Mouse (Mus musculus): ENCODE data around the gene Trim40. TPM values are rescaled to one million over a fixed set of nuclear protein-coding genes. Genes with fewer than 3 reads are reported as not detected.
A peak's percentile ranks its signal among the peaks of the same experiment; 100 is the strongest.
"Not testable (repeated sequence)": the region's sequence is repeated elsewhere in the genome, so short reads cannot be mapped to it uniquely, and the experiment has no call there.

The Trim40 gene
- total RNA-seq, 2 experiments from 2014 or later: not detected

DNA sequence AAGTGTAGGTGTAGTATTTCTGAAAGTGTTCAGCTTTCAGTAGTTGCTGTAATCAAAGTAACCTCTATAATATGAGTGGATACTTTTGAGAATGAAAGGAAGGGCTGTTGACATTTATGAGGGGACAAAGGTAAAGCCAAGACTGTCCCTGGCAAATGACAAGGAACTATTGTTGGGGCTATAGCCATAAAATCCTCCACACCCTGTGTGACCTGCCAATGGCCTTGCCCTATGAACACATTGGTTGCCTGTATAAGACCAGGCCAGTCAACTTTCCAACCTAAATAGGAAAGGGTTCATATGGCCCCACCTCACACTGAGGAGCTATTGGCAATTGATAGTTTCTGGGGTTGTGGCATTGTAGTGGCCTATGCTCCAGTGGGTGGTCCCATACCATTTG is 7.1 kb upstream of the Trim40 start:
- no peak for ATAC-seq (replicated peaks; ENCODE audit: low FRiP score, poor library complexity, severe bottlenecking)

DNA sequence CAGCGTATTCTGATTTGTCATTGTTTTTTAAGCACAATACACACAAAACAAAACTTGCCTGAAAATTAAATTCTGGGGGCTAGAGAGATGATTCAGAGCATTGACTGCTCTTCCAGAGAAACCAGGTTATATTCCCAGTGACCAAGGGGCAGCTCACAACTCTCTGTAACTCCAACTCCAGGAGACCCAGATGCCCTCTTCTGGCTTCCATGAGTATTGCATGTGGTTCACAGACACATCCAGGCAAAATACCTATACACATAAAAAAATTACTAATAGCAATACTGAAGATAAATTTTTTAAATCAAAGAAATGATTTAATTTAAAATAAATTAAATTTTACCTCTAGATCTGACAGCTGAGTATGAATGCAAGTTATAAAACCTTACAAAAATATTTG is 6.7 kb upstream of the Trim40 start:
- ATAC-seq (replicated peaks; ENCODE audit: low FRiP score, poor library complexity, severe bottlenecking): peak; percentile 74

DNA sequence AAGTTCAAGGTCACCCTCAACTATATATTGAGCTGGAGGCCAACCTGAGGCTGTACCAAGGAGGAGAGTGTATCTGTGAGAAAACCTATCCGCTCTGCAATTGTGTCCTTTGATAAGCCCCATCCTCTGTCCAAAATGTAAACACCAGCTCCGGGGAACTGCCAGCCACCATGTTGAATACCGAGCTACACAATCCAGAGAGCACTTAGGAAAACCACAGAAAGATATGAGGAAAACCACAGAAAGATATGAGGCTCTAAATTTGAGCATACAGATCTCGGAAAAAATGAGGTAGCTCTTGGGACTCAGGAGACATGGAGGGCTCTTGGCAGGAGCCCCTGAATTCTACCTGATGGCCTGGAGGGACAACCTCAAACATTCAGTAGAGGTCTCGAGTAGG is 3.5 kb upstream of the Trim40 start:
- ATAC-seq (replicated peaks; ENCODE audit: low FRiP score, poor library complexity, severe bottlenecking): no peak

GRCm38 (mm10) chr17:36892362-36892761 is 2.4 kb upstream of the Trim40 start:
- peak; percentile 82 for ATAC-seq (replicated peaks; ENCODE audit: low FRiP score, poor library complexity, severe bottlenecking)

GRCm38 (mm10) chr17:36891496-36891895 is 1.6 kb upstream of the Trim40 start:
- not testable (repeated sequence) for ATAC-seq (replicated peaks; ENCODE audit: low FRiP score, poor library complexity, severe bottlenecking)

DNA sequence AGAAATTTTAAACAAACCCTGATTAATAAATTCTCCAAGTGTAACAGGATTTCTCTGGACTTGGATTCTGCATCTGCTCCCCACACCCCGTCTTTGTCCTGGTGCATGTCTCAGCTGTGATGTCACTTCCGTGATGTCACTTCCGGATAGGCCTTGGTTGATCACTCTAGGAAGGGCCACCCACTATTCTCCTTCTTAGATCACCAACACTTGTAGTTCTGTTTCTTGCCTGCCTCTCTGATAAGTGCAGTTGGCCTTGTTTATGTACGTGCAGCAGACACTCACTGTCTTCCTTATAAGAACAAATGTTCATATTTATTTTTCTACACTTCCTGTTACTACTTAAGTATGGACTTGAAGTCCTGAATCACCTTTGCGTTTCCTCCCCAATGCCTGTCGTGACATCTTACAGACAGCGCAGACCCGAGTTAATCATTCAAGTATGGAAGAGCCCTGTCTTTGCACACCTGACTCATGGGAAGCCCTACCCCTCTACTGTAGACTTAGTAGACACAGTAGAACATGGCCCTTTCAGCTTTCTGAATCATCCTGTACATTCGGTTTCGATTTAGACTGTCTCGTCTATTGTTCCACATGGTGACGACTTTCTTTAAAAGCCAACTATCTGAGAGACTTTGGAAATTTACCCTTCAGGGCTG is 4.7 kb downstream of the Trim40 start:
- no peak for ATAC-seq (replicated peaks; ENCODE audit: low FRiP score, poor library complexity, severe bottlenecking)

- no peak for ATAC-seq (replicated peaks; ENCODE audit: low FRiP score, poor library complexity, severe bottlenecking)
Observed at GRCm38 (mm10) chr17:36883350-36883749, 6.6 kb downstream of the Trim40 start.

DNA sequence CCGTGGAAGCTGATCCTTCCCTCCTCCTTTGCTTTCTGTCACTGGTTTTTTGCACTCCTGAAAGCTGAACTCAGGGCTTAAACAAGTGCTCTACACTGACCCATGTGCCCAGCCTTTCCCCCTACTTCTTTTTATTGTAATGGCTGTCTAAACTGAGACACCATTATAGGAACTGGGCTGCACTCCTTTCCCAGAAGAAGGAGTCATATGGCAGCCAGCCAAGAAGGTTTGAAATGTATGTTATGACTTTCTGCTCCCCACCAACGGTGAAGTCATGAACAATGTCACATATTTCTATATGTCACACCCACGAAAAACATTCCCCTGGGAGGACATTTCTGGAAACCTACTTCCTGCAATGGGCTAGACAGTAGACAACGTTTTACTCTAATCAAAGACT is 15.3 kb downstream of the Trim40 start:
- no peak for ATAC-seq (replicated peaks; ENCODE audit: low FRiP score, poor library complexity, severe bottlenecking)

GRCm38 (mm10) chr17:36869955-36870810 is 19.7 kb downstream of the Trim40 start:
- peak; percentile 55 for ATAC-seq (replicated peaks; ENCODE audit: low FRiP score, poor library complexity, severe bottlenecking)

GRCm38 (mm10) chr17:36869284-36869954 is 20.5 kb downstream of the Trim40 start, which contains the start of gene Trim10:
Gene Trim10, plus strand, starts transcription at chr17:36869574.
- peak; percentile 83 for ATAC-seq (replicated peaks; ENCODE audit: low FRiP score, poor library complexity, severe bottlenecking)

DNA sequence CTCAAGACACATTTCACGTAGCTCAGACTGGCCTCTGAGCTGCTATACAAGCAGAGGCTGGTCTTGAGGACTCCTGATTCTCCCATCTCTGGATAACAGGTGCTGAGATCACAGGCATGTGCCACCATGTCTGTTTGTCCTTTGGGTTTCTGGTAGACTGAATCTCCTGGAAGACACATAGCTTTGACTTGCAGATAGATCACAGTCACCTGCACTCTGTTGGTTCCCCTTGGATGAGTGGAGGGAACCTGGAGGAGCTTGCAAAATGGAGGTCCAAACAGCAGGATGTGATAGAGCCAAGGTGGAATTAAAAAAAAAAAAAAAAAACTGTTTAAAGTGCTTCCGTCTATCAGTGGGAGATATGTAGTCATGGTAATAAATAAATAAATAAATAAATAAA is 21.1 kb downstream of the Trim40 start:
- no peak for ATAC-seq (replicated peaks; ENCODE audit: low FRiP score, poor library complexity, severe bottlenecking)

DNA sequence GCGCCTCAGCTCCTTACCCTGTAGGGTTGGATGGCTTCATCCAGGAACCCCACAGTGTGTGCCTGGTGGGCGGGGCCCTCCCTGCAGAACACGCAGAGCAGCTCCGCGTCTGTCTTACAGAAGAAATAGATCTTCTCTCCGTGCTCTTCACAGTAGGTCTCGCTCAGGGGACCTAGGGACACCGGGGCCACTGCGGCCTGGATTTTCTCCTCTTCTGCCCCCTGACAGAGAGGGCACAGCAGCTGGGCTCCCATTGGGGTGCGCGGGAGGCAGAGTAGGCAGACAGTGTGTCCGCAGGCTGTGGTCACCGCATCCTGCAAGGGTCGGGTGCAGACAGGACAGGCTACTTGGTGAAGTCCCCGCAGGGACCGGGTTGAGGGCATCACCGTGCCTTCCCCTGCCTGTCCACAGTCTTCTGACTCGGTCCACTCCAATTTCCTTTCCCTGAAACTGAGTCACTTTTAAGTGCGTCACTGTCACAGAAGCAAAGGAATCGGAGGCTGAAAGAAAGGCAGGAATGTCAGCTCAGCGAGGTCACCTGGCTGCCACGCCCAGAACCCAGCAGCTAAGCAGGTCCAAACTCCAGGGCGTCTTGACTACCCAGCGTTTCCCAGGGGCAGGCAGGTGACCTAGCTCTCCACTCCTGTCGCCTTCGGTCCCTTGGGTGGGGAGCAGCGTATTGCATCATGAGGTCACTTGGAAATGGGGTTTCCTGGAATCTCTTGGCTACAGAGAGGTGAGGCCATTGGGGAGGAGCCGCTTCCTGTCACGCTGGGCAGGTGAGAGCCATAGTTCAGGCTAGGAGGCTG is 23.0 kb downstream of the Trim40 start, which contains the start of gene Trim15:
Gene Trim15, minus strand, starts transcription at position 492 of the 809 bp plus-strand sequence.
- peak; percentile 34 for ATAC-seq (replicated peaks; ENCODE audit: low FRiP score, poor library complexity, severe bottlenecking)

- ATAC-seq (replicated peaks; ENCODE audit: low FRiP score, poor library complexity, severe bottlenecking): no peak
Observed at GRCm38 (mm10) chr17:36861680-36862079, 28.2 kb downstream of the Trim40 start.

DNA sequence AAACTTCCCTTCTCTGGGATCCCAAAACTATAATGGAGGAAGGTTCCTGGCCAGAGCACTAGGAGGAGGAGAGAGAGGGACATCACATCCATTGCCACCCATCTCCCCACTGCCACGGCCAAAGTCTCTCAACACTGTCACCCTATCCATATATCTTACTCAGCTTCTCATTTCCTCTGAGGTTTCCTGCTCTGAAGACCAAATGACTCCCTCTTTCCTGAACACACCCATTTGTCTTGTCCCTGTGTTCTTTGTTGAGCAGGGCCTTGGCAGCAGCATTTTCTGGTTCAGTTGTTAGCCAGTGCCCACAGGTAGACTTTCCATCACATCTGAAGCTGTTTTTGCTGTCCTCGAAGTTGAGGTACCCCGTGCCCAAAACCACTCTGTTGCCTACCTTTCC is 31.7 kb downstream of the Trim40 start:
- ATAC-seq (replicated peaks; ENCODE audit: low FRiP score, poor library complexity, severe bottlenecking): no peak

DNA sequence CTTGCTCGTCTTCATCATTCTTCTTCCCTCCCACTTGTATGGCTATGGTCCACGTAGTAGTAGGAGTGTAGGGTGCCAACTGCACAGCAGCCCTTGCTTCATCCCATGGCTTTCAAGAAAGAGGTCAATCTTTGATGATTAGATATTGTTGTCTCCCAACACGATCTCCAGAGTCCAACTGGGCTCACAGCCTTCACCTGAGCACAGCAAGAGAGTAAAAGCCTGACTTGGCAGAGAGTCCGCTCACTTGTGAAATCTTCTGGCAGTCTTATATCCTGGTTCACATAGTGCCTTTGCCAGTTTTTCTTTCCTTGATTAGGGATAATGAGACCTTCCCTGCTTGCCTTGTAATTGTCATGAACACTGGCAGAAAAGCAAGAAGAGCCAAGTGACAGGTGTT is 33.7 kb downstream of the Trim40 start:
- no peak for ATAC-seq (replicated peaks; ENCODE audit: low FRiP score, poor library complexity, severe bottlenecking)

GRCm38 (mm10) chr17:36855484-36855883 is 34.4 kb downstream of the Trim40 start:
- peak; percentile 62; the same call in 1 of the 2 replicates for ATAC-seq (replicated peaks; ENCODE audit: low FRiP score, poor library complexity, severe bottlenecking)

- ATAC-seq (replicated peaks; ENCODE audit: low FRiP score, poor library complexity, severe bottlenecking): 0 out of 2 replicates have a peak, but pooled peaks have one; percentile 17
Observed at GRCm38 (mm10) chr17:36851627-36852026, 38.3 kb downstream of the Trim40 start.

GRCm38 (mm10) chr17:36851200-36851599 is 38.7 kb downstream of the Trim40 start:
- ATAC-seq (replicated peaks; ENCODE audit: low FRiP score, poor library complexity, severe bottlenecking): no peak

DNA sequence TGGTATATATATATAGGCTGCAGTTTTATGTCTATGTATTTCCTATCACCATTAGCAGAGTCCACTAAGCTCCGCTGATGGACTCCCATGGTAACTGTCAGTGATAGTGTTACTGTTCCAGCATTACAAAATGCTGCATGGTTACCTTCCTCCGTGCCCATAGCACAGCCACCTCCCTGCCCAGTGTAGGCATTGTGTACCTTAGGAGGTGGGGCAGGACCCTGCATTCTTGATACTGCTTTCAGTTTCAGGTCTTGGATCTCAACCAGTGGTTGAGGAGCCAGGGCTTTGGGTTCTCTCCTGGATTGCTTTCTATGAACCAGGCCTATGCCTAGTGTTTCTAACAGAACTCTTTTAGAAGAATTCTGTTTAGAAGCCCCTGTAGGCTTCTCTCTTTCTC is 39.9 kb downstream of the Trim40 start:
- ATAC-seq (replicated peaks; ENCODE audit: low FRiP score, poor library complexity, severe bottlenecking): no peak

GRCm38 (mm10) chr17:36848911-36849310 is 41.0 kb downstream of the Trim40 start:
- ATAC-seq (replicated peaks; ENCODE audit: low FRiP score, poor library complexity, severe bottlenecking): no peak

Data from erythroblast, adult 5-6 weeks (primary cell).